Mouse (Mus musculus): ENCODE results near the gene Nwd1. TPM values are rescaled to one million over a fixed set of nuclear protein-coding genes. Genes with fewer than 3 reads are reported as not detected.

Gene Nwd1
- polyA plus RNA-seq (2014; fragmentation: Illumina TruSeq; extraction: RNeasy Lipid Tissue Mini Kit (QIAGEN cat#74804); ENCODE audit: low read depth, low replicate concordance), result 0.12 TPM

DNA sequence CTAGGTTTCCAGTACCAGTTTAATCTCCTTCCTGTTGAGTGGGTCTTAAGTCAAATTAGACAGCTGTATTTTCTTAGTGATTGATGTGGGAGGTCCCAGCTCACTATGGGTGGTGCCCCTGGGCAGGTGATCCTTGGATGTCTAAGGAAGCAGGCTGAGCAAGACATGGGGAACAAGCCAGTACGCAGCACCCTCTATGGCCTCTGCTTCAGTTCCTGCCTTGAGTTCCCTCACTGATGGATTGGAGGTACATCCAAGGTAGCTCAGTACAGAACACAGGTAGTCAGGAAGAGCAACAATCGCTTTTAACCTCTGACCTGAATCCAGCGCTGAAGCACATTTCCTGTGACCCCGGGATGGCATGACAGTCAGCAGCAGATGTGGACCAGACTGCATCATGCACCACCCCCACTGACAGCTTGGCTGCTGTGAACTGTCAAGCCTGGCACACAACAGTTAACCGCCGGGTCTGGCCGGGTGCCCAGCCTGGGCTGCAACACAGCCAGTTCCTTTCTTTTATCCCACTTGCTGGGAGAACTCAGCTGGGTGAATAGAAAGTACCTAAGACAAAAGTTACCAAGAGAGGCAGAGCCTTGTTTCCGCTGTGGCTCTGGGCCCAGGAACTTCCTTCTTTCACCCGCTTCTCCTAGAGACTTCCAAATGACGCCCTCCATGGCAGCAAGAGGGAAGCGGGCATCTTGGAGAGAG is at the start of gene Nwd1:
Nwd1 (plus strand) TSS at position 652 of the 708 bp plus-strand sequence.

DNA sequence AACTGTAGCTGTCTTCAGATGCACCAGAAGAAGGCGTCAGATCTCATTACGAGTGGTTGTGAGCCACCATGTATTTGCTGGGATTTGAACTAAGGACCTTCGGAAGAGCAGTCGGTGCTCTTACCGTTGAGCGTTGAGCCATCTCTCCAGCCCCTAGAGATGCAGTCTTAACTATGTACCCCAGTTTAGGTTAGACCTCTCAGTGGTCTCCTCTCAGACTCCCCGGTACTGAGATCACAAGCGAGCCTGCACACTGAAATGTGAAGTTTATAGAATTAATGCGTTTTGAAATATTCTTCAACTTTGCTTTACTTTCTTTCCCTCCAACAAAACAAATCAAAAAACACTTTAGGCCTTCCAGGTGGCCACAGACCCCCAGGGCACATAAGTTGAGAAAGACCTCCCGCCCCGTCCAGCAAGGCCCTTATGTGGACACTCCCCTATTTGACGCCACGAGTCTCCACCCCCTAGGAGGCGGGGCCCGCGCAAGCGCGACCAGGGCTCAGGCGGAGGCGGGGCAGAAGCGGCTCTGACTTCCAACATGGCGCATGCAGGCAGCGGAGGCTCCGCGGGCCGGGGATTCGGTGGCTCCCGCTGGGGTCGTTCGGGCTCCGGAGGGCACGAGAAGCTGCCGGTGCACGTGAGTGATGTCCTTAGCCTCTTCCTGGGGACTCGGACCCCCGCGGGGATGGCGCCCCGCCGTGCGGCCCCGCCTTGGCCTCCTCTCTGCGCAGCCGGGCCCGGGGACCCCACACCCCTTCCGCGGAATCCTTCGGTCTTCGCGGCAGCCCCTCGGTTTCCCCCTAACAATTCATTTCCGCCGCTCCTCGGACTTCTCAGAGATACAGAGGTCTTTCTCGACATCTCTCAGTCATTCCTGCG is 76.5 kb downstream of the Nwd1 start, which contains the start of gene Sin3b:
Sin3b (plus strand) TSS at position 517 of the 882 bp plus-strand sequence.

DNA sequence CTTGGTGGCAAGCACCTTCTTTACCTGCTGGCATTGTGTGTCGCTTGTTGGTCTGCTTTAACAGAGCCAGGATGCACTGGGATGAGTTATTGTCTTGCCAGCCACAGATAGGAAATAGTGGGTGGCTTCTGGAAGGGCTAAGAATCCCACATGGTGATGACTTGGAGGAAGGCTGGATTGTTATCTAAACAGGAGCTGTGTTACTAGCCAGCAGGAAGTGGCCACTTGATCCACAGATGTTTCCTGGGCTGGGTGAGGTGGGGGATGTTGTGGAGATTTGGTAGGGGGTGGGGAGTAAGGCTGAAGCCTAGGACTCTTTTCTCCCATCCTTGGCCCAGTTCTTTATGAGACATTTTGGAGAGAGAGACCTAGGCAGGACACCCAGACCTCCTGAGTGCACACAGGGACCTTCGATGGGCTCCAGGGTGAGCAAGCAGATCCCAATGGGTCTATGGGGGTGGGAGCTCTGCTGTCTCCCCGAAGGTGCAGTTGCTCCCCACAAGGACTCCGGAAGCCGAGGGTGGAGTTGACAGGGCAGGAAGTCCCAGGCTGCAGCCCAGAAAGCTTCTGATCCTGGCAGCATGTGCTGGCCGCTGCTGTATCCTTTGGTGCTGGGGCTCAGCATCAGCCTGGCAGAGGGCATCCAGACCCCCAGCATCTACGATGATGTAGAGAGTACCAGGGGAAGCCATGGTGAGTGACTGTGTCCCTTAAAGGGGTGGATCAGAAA is 115.0 kb downstream of the Nwd1 start, which contains the start of gene F2rl3:
F2rl3 (plus strand) TSS at position 559 of the 730 bp plus-strand sequence.

Other genes with a start within 250 kb of the Nwd1 start
- 32.2 TPM for gene Eps15l1, start 225.3 kb upstream of the Nwd1 start, polyA plus RNA-seq (2014; fragmentation: Illumina TruSeq; extraction: RNeasy Lipid Tissue Mini Kit (QIAGEN cat#74804); ENCODE audit: low read depth, low replicate concordance)
- gene Calr3, start 202.8 kb upstream of the Nwd1 start, polyA plus RNA-seq (2014; fragmentation: Illumina TruSeq; extraction: RNeasy Lipid Tissue Mini Kit (QIAGEN cat#74804); ENCODE audit: low read depth, low replicate concordance), result 6.9 TPM
- gene 1700030K09Rik, start 202.8 kb upstream of the Nwd1 start, polyA plus RNA-seq (2014; fragmentation: Illumina TruSeq; extraction: RNeasy Lipid Tissue Mini Kit (QIAGEN cat#74804); ENCODE audit: low read depth, low replicate concordance), result 1.6 TPM
- gene Cherp, start 171.5 kb upstream of the Nwd1 start, polyA plus RNA-seq (2014; fragmentation: Illumina TruSeq; extraction: RNeasy Lipid Tissue Mini Kit (QIAGEN cat#74804); ENCODE audit: low read depth, low replicate concordance), result 5.4 TPM
- 26.6 TPM for gene Slc35e1, start 154.1 kb upstream of the Nwd1 start, polyA plus RNA-seq (2014; fragmentation: Illumina TruSeq; extraction: RNeasy Lipid Tissue Mini Kit (QIAGEN cat#74804); ENCODE audit: low read depth, low replicate concordance)
- gene Med26, start 98.4 kb upstream of the Nwd1 start, polyA plus RNA-seq (2014; fragmentation: Illumina TruSeq; extraction: RNeasy Lipid Tissue Mini Kit (QIAGEN cat#74804); ENCODE audit: low read depth, low replicate concordance), result 2.4 TPM
- 41.8 TPM for gene Smim7, start 75.6 kb upstream of the Nwd1 start, polyA plus RNA-seq (2014; fragmentation: Illumina TruSeq; extraction: RNeasy Lipid Tissue Mini Kit (QIAGEN cat#74804); ENCODE audit: low read depth, low replicate concordance)
- 1.6 TPM for gene Tmem38a, start 74.7 kb upstream of the Nwd1 start, polyA plus RNA-seq (2014; fragmentation: Illumina TruSeq; extraction: RNeasy Lipid Tissue Mini Kit (QIAGEN cat#74804); ENCODE audit: low read depth, low replicate concordance)
- 19.4 TPM for gene Sin3b, start 76.6 kb downstream of the Nwd1 start, polyA plus RNA-seq (2014; fragmentation: Illumina TruSeq; extraction: RNeasy Lipid Tissue Mini Kit (QIAGEN cat#74804); ENCODE audit: low read depth, low replicate concordance)
- gene F2rl3, start 115.2 kb downstream of the Nwd1 start, polyA plus RNA-seq (2014; fragmentation: Illumina TruSeq; extraction: RNeasy Lipid Tissue Mini Kit (QIAGEN cat#74804); ENCODE audit: low read depth, low replicate concordance), result 0.99 TPM